Mouse (Mus musculus): ENCODE results near the gene Plekha6. TPM values are rescaled to one million over a fixed set of nuclear protein-coding genes. Genes with fewer than 3 reads are reported as not detected.

The Plekha6 gene
- polyA plus RNA-seq, 2 experiments: 0.81 to 2.1 TPM

DNA sequence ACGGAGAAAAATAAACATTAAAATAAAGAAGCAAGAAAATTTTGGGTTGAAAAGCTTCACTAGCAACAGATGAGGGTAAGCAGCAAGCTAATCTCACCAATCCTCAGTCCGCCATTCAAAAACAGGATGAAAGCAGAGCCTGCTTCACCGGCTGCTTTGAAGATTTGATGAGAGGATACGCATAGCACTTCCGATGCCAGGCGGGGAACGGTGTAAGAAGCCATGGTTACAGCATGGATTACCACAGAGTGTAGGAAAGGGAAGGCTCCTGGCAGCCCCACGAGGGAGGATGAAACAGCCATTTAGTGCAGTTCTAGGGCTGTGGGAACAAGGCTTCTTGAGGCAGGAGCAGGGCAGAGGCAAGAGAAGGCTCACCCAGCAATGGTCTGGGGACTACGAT, 187.8 kb downstream of the Plekha6 start:
- no peak overlapping the region for H3K27ac ChIP-seq
- WGBS (ENCODE audit: insufficient replicate concordance): 35% methylated on average over 9 of the region's 9 CpGs
- TF ChIP-seq EP300 (IDR thresholded peaks at IDR 0.05; ENCODE audit: low read depth): no peak
- no peak for TF ChIP-seq CTCF (IDR thresholded peaks at IDR 0.05; ENCODE audit: low read depth)
- H3K36me3 ChIP-seq (replicated peaks; ENCODE audit: control insufficient read depth, insufficient read depth, low read depth): no peaks in the 10 kb centered on the region
- H3K4me1 ChIP-seq (replicated peaks; ENCODE audit: control insufficient read depth in 2 of 2, insufficient read depth in 2 of 2, low read length in 1 of 2): peaks cover 0 to 7% of the 10 kb centered on the region in 2 experiments; a peak in 2 of 4 replicates
- H3K27me3 ChIP-seq (ENCODE audit: control insufficient read depth, insufficient read depth, low read length): no peaks in the 10 kb centered on the region
- ATAC-seq (ENCODE audit: insufficient read depth) (no peak), DNase-seq (ENCODE audit: low read depth in 3 of 3, low spot score in 3 of 3) (no peak)
- no peaks in the 10 kb centered on the region for H3K9me3 ChIP-seq (ENCODE audit: control insufficient read depth, low read length)
- no peak overlapping the region for H3K4me2 ChIP-seq (ENCODE audit: low read depth)
- no peak overlapping the region for H3K4me3 ChIP-seq (ENCODE audit: insufficient read depth in 1 of 2, low read depth in 2 of 2, low read length in 2 of 2)
- no peak overlapping the region for H3K9ac ChIP-seq (replicated peaks)

Other genes starting within 250 kb of the Plekha6 start
- gene Mdm4, start 133.6 kb upstream of the Plekha6 start, polyA plus RNA-seq (2012; rRNA removed): 21.6 and 25.9 TPM in 2 replicates
- 11.6 and 14.4 TPM in 2 replicates for gene Mdm4, start 133.6 kb upstream of the Plekha6 start, polyA plus RNA-seq (2014; fragmentation: Nextera tagmentation; extraction: Ambion mirVana)
- gene Pik3c2b, start 118.5 kb upstream of the Plekha6 start, polyA plus RNA-seq (2012; rRNA removed): 0.76 and 0.83 TPM in 2 replicates
- 0.48 and 0.75 TPM in 2 replicates for gene Pik3c2b, start 118.5 kb upstream of the Plekha6 start, polyA plus RNA-seq (2014; fragmentation: Nextera tagmentation; extraction: Ambion mirVana)
- gene Ppp1r15b, start 33.1 kb upstream of the Plekha6 start, polyA plus RNA-seq (2012; rRNA removed): 21.3 and 26.9 TPM in 2 replicates
- 33.4 and 40.5 TPM in 2 replicates for gene Ppp1r15b, start 33.1 kb upstream of the Plekha6 start, polyA plus RNA-seq (2014; fragmentation: Nextera tagmentation; extraction: Ambion mirVana)
- 2.8 and 3.3 TPM in 2 replicates for gene Golt1a, start 145.6 kb downstream of the Plekha6 start, polyA plus RNA-seq (2012; rRNA removed)
- 8.0 and 9.1 TPM in 2 replicates for gene Golt1a, start 145.6 kb downstream of the Plekha6 start, polyA plus RNA-seq (2014; fragmentation: Nextera tagmentation; extraction: Ambion mirVana)
- not detected in 2 replicates for gene Kiss1, start 157.7 kb downstream of the Plekha6 start, polyA plus RNA-seq (2012; rRNA removed)
- not detected in 2 replicates for gene Kiss1, start 157.7 kb downstream of the Plekha6 start, polyA plus RNA-seq (2014; fragmentation: Nextera tagmentation; extraction: Ambion mirVana)
- 0.41 and 0.50 TPM in 2 replicates for gene Ren1, start 186.3 kb downstream of the Plekha6 start, polyA plus RNA-seq (2012; rRNA removed)
- 0.57 and 0.90 TPM in 2 replicates for gene Ren1, start 186.3 kb downstream of the Plekha6 start, polyA plus RNA-seq (2014; fragmentation: Nextera tagmentation; extraction: Ambion mirVana)
- gene Etnk2, start 199.4 kb downstream of the Plekha6 start, polyA plus RNA-seq (2012; rRNA removed): 3.4 and 3.7 TPM in 2 replicates
- gene Etnk2, start 199.4 kb downstream of the Plekha6 start, polyA plus RNA-seq (2014; fragmentation: Nextera tagmentation; extraction: Ambion mirVana): 4.9 and 5.5 TPM in 2 replicates